Mouse (Mus musculus) gastrocnemius, adult 8-10 months (tissue): ENCODE data around the gene Dleu7. TPM values are rescaled to one million over a fixed set of nuclear protein-coding genes. Genes with fewer than 3 reads are reported as not detected.

ENCODE experiments used
- DNase-seq, 2 experiments: peaks; one replicate each; pipeline ENCODE4 v3.0.0; 2022; ENCODE audit warnings: low spot score in 2 of 2
- total RNA-seq, 4 experiments: library from RNA; stranded (reverse); gene quantifications; 2 replicates each; pipeline ENCODE4 v1.2.4; 2022

Dleu7 gene
- not detected for total RNA-seq

- DNase-seq = no peak
These were observed at the start of gene Dleu7, which contains the start of gene Rnaseh2b for GRCm38 (mm10) chr14:62292488-62293339. TSS of gene Dleu7 (minus strand) at chr14:62293047. TSS of gene Rnaseh2b (plus strand) at chr14:62292589.

- DNase-seq = no peak
These were observed 49.2 kb upstream of the Dleu7 start for GRCm38 (mm10) chr14:62341887-62342642.

GRCm38 (mm10) chr14:62339196-62339595 lies 46.3 kb upstream of the Dleu7 start:
- no peak for DNase-seq

- DNase-seq = no peak
These were observed 41.3 kb upstream of the Dleu7 start for GRCm38 (mm10) chr14:62333909-62334687.

GRCm38 (mm10) chr14:62331866-62332619 lies 39.2 kb upstream of the Dleu7 start:
- DNase-seq = peak; percentile 73 to 78

- no peak for DNase-seq
These were observed 38.6 kb upstream of the Dleu7 start for GRCm38 (mm10) chr14:62331457-62331856.

- DNase-seq = no peak
These were observed 36.8 kb upstream of the Dleu7 start for GRCm38 (mm10) chr14:62329631-62330030.

- no peak for DNase-seq
These were observed 35.8 kb upstream of the Dleu7 start for GRCm38 (mm10) chr14:62328606-62329005.

GRCm38 (mm10) chr14:62327171-62327570 lies 34.3 kb upstream of the Dleu7 start:
- DNase-seq = no peak

- no peak for DNase-seq
These were observed 33.2 kb upstream of the Dleu7 start for GRCm38 (mm10) chr14:62326026-62326425.

- DNase-seq = no peak
These were observed 32.1 kb upstream of the Dleu7 start for GRCm38 (mm10) chr14:62324943-62325342.

GRCm38 (mm10) chr14:62323457-62323856 lies 30.6 kb upstream of the Dleu7 start:
- DNase-seq = no peak

GRCm38 (mm10) chr14:62322581-62323344 lies 29.9 kb upstream of the Dleu7 start:
- peak in 1 of 2 experiments; percentile 9 for DNase-seq

- DNase-seq = no peak
These were observed 18.8 kb upstream of the Dleu7 start for GRCm38 (mm10) chr14:62311672-62312071.

GRCm38 (mm10) chr14:62309026-62309425 lies 16.2 kb upstream of the Dleu7 start:
- no peak for DNase-seq

- DNase-seq = no peak
These were observed 14.7 kb upstream of the Dleu7 start for GRCm38 (mm10) chr14:62307555-62307954.

- no peak for DNase-seq
These were observed 7.2 kb upstream of the Dleu7 start for GRCm38 (mm10) chr14:62300031-62300430.

- no peak for DNase-seq
These were observed 6.0 kb upstream of the Dleu7 start for GRCm38 (mm10) chr14:62298808-62299207.

GRCm38 (mm10) chr14:62292166-62292487 lies 720 bp downstream of the Dleu7 start:
- DNase-seq = no peak

GRCm38 (mm10) chr14:62291406-62291987 lies 1.4 kb downstream of the Dleu7 start:
- no peak for DNase-seq
